Mouse (Mus musculus) intestine, embryonic 15.5 days (tissue): ENCODE measurements around the gene H1fnt. TPM values are rescaled to one million over a fixed set of nuclear protein-coding genes. Genes with fewer than 3 reads are reported as not detected.

Experiments
- ATAC-seq: fragments of 200-750 bp; cut with Nextera tagmentation; 2 replicates; pipeline ENCODE4 v1.8.0; 2017; ENCODE audit warnings: moderate TSS enrichment, moderate library complexity
- H3K27ac ChIP-seq: fragments of 300-500 bp; sonication (generic); 2 replicates; pipeline ENCODE4 v1.5.1; 2015; ENCODE audit warnings: mild to moderate bottlenecking, inconsistent platforms
- H3K27me3 ChIP-seq: fragments of 300-500 bp; sonication (generic); replicated peaks from 2 replicates; pipeline ENCODE4 v1.6.1; 2015; ENCODE audit warnings: inconsistent platforms
- H3K36me3 ChIP-seq: fragments of 300-500 bp; sonication (generic); 2 replicates; pipeline ENCODE4 v1.6.1; 2015; ENCODE audit warnings: inconsistent platforms
- H3K4me1 ChIP-seq: fragments of 300-500 bp; sonication (generic); replicated peaks from 2 replicates; pipeline ENCODE4 v1.6.1; 2015; ENCODE audit warnings: inconsistent platforms
- H3K4me2 ChIP-seq: fragments of 300-500 bp; sonication (generic); replicated peaks from 2 replicates; pipeline ENCODE4 v1.6.1; 2015; ENCODE audit warnings: mild to moderate bottlenecking, inconsistent platforms
- H3K4me3 ChIP-seq: fragments of 300-500 bp; sonication (generic); replicated peaks from 2 replicates; pipeline ENCODE4 v1.5.1; 2015; ENCODE audit warnings: inconsistent platforms
- H3K9ac ChIP-seq: fragments of 300-500 bp; sonication (generic); 2 replicates; pipeline ENCODE4 v1.6.1; 2015; ENCODE audit warnings: inconsistent platforms
- H3K9me3 ChIP-seq: fragments of 300-500 bp; sonication (generic); 2 replicates; pipeline ENCODE4 v1.6.1; 2016; ENCODE audit warnings: inconsistent platforms
- WGBS: fragments of 180-500 bp; shearing (Covaris S2); methylation state at CpG from one replicate; pipeline ENCODE4 v1.1.7; 2015; 5-methylcytosine and 5-hydroxymethylcytosine counted together
- polyA plus RNA-seq: library from polyadenylated mRNA; unstranded; fragments of >200 nt; fragmentation: Nextera tagmentation; extraction: Ambion mirVana; gene quantifications from 2 replicates; pipeline ENCODE4 v1.2.1, GENCODE M21; 2015

H1fnt gene
- polyA plus RNA-seq, 1 experiment from 2014 or later, result not detected

GRCm38 (mm10) chr15:98214130-98214529, 43.0 kb downstream of the H1fnt start:
- no peak overlapping the region for H3K27ac ChIP-seq
- ATAC-seq, result no peak
- WGBS, result 63% methylated on average over 5 of the region's 5 CpGs
- no peak overlapping the region for H3K9ac ChIP-seq
- no peak overlapping the region for H3K4me2 ChIP-seq
- no peaks in the 10 kb centered on the region for H3K4me1 ChIP-seq
- no peaks in the 10 kb centered on the region for H3K36me3 ChIP-seq
- no peaks in the 10 kb centered on the region for H3K27me3 ChIP-seq
- no peaks in the 10 kb centered on the region for H3K9me3 ChIP-seq
- H3K4me3 ChIP-seq, result no peak overlapping the region

GRCm38 (mm10) chr15:98213336-98213870, 43.7 kb downstream of the H1fnt start:
- no peaks in the 10 kb centered on the region for H3K27me3 ChIP-seq
- H3K36me3 ChIP-seq, result no peaks in the 10 kb centered on the region
- no peak for ATAC-seq
- 76% methylated on average over 5 of the region's 5 CpGs for WGBS
- no peaks in the 10 kb centered on the region for H3K9me3 ChIP-seq
- no peak overlapping the region for H3K4me2 ChIP-seq
- H3K27ac ChIP-seq, result no peak overlapping the region
- no peak overlapping the region for H3K9ac ChIP-seq
- no peak overlapping the region for H3K4me3 ChIP-seq
- H3K4me1 ChIP-seq, result no peaks in the 10 kb centered on the region

- Histone ChIP-seq H3K27ac (no peak overlapping the region), H3K4me2 (no peak overlapping the region), H3K4me3 (no peak overlapping the region), H3K36me3 (no peaks in the 10 kb centered on the region), H3K27me3 (no peaks in the 10 kb centered on the region), H3K9me3 (no peaks in the 10 kb centered on the region), H3K9ac (no peak overlapping the region), H3K4me1 (no peaks in the 10 kb centered on the region)
- ATAC-seq, result no peak
- 76% methylated on average over 7 of the region's 7 CpGs for WGBS
These were observed 47.4 kb downstream of the H1fnt start for GRCm38 (mm10) chr15:98209676-98210075.

Other genes with a start within 250 kb of the H1fnt start
- gene Pfkm, start 164.7 kb downstream of the H1fnt start, polyA plus RNA-seq, result 27.9 and 28.4 TPM in 2 replicates
- 26.5 and 27.4 TPM in 2 replicates for gene Senp1, start 163.5 kb downstream of the H1fnt start, polyA plus RNA-seq
- gene Asb8, start 91.7 kb downstream of the H1fnt start, polyA plus RNA-seq, result 46.6 and 49.5 TPM in 2 replicates
- 1.6 and 1.7 TPM in 2 replicates for gene Ccdc184, start 90.1 kb downstream of the H1fnt start, polyA plus RNA-seq
- not detected in 2 replicates for gene Olfr288, start 61.8 kb downstream of the H1fnt start, polyA plus RNA-seq
- gene Gm44579, start 36.3 kb downstream of the H1fnt start, polyA plus RNA-seq, result not detected in 2 replicates
- gene Olfr287, start 36.2 kb downstream of the H1fnt start, polyA plus RNA-seq, result not detected in 2 replicates
- gene Olfr286, start 22.8 kb downstream of the H1fnt start, polyA plus RNA-seq, result not detected in 2 replicates
- 0.21 and 0.36 TPM in 2 replicates for gene Zfp641, start 38.9 kb upstream of the H1fnt start, polyA plus RNA-seq
- gene Olfr285, start 60.1 kb upstream of the H1fnt start, polyA plus RNA-seq, result not detected in 2 replicates
- not detected in 2 replicates for gene Olfr284, start 83.7 kb upstream of the H1fnt start, polyA plus RNA-seq
- not detected in 2 replicates for gene Olfr283, start 123.7 kb upstream of the H1fnt start, polyA plus RNA-seq
- not detected in 2 replicates for gene Olfr282, start 173.9 kb upstream of the H1fnt start, polyA plus RNA-seq
- not detected in 2 replicates for gene Olfr281, start 195.3 kb upstream of the H1fnt start, polyA plus RNA-seq
- not detected in 2 replicates for gene OR5BS1P, start 212.6 kb upstream of the H1fnt start, polyA plus RNA-seq
- 0.23 TPM in 1 of 2 replicates, not detected in the other for gene Lalba, start 225.4 kb upstream of the H1fnt start, polyA plus RNA-seq
- gene Olfr279, start 235.1 kb upstream of the H1fnt start, polyA plus RNA-seq, result not detected in 2 replicates